Mouse (Mus musculus) small intestine, adult 2 months (tissue): Measurements from ENCODE around the gene Rreb1.

Experiments used
- CTCF ChIP-seq: fragments of 200-500 bp; IDR thresholded peaks from 2 replicates; pipeline ENCODE4 v1.5.1; 2012; ENCODE audit warnings: low read depth, mild to moderate bottlenecking, control low read depth, inconsistent platforms, low read length, moderate library complexity, mixed read lengths; ENCODE audit not compliant: insufficient replicate concordance, insufficient read length; ENCODE audit errors: extremely low read depth
- POLR2A ChIP-seq: fragments of 200-500 bp; IDR thresholded peaks from 2 replicates; pipeline ENCODE4 v1.6.1; 2012; ENCODE audit warnings: low read depth, mild to moderate bottlenecking, control low read depth, inconsistent platforms, low read length, moderate library complexity

- no peak for TF ChIP-seq CTCF
- no peak for TF ChIP-seq POLR2A
Observed at GRCm38 (mm10) chr13:37934075-37934474, 155.9 kb downstream of the Rreb1 start.
